Mouse (Mus musculus) ES-Bruce4 (cell line): ENCODE measurements around the gene Etv6.

Experiments used
- CTCF ChIP-seq: IDR thresholded peaks from one replicate; pipeline ENCODE4 v1.8.1; 2011; ENCODE audit warnings: low read depth, low read length
- POLR2A ChIP-seq: IDR thresholded peaks from one replicate; pipeline ENCODE4 v1.8.1; 2011; ENCODE audit warnings: low read length; ENCODE audit not compliant: insufficient read depth

- no peak for TF ChIP-seq CTCF
- TF ChIP-seq POLR2A = no peak
Measured at GRCm38 (mm10) chr6:134034904-134035489, 503 bp upstream of the Etv6 start.
